Mouse (Mus musculus) testis, adult 2 months (tissue): ENCODE results near the gene Sgms2.

Experiments
- CTCF ChIP-seq: fragments of 200-500 bp; IDR thresholded peaks from 2 replicates; pipeline ENCODE4 v1.5.1; 2012; ENCODE audit warnings: low read depth, mild to moderate bottlenecking, inconsistent platforms, low read length, moderate library complexity; ENCODE audit not compliant: control insufficient read depth, insufficient read depth, insufficient replicate concordance
- POLR2A ChIP-seq: fragments of 200-500 bp; IDR thresholded peaks from 2 replicates; pipeline ENCODE4 v1.6.1; 2012; ENCODE audit warnings: low read depth, mild to moderate bottlenecking, inconsistent platforms, low read length, moderate library complexity; ENCODE audit not compliant: control insufficient read depth

DNA sequence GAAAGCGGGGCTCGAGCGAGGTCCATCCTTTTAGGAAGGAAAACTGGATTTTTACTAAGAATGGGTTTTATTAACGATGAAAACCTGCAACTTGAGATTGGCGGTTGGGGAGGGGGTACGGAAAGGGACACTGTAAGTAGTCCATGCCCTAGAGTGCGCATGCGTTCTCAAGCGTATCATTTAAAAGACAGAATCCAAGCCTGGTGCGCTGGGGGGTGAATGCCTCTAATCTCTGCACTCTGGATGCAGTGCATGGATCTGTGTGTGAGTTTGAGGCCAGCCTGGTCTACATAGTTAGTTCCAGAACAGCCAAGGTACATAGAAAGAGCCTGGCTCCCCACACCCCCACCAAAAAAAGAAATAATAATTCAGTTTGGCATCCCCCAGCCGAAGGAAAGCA is 19.8 kb downstream of the Sgms2 start:
- no peak for TF ChIP-seq CTCF
- TF ChIP-seq POLR2A: no peak
